Mouse (Mus musculus) CH12.LX (cell line): ENCODE measurements around the gene Foxo1. TPM values are rescaled to one million over a fixed set of nuclear protein-coding genes. Genes with fewer than 3 reads are reported as not detected.

Experiments
- DNase-seq: peaks from one replicate; pipeline ENCODE4 v3.0.0-alpha.2; 2013; ENCODE audit errors: extremely low read depth
- H3K27ac ChIP-seq: 2 replicates; pipeline ENCODE4 v1.5.1; 2012; ENCODE audit warnings: low read depth, mild to moderate bottlenecking, control low read depth, moderate library complexity; ENCODE audit not compliant: insufficient read depth
- H3K27me3 ChIP-seq: replicated peaks from 2 replicates; pipeline ENCODE3; 2012; ENCODE audit warnings: inconsistent platforms
- H3K36me3 ChIP-seq, 2 experiments: replicated peaks in 1 of 2; 2 replicates each; pipeline versions ENCODE3 to v1.6.1; 2012; ENCODE audit warnings: inconsistent platforms in 1 of 2, low read length in 1 of 2, mild to moderate bottlenecking in 1 of 2, mixed read lengths in 1 of 2, moderate library complexity in 1 of 2; ENCODE audit not compliant: control insufficient read depth in 1 of 2, insufficient read depth in 1 of 2
- H3K4me1 ChIP-seq, 2 experiments: 2 replicates each; pipeline ENCODE4 v1.6.1; 2012; ENCODE audit warnings: inconsistent platforms in 1 of 2, moderate library complexity in 1 of 2; ENCODE audit not compliant: insufficient read depth in 2 of 2, control insufficient read depth in 1 of 2
- H3K4me2 ChIP-seq: 2 replicates; pipeline ENCODE4 v1.6.1; 2012; ENCODE audit warnings: low read depth, mild to moderate bottlenecking, control low read depth; ENCODE audit not compliant: poor library complexity, insufficient read depth, severe bottlenecking
- H3K4me3 ChIP-seq, 3 experiments: fragments of 150-350 bp in 1 of 3; sonication (generic) in 1 of 3; replicated peaks in 1 of 3; 2 replicates each; pipeline versions ENCODE3 to v1.5.1; 2011 to 2012; ENCODE audit warnings: low read depth in 2 of 3, low read length in 2 of 3, mild to moderate bottlenecking in 2 of 3, moderate library complexity in 2 of 3, control low read depth in 1 of 3, improper control_type of control experiment in 1 of 3, inconsistent platforms in 1 of 3, mixed read lengths in 1 of 3; ENCODE audit not compliant: poor library complexity in 1 of 3
- H3K79me2 ChIP-seq: replicated peaks from 2 replicates; pipeline ENCODE4 v1.6.1; 2012; ENCODE audit warnings: mild to moderate bottlenecking, moderate library complexity; ENCODE audit not compliant: control insufficient read depth, poor library complexity, insufficient read depth, severe bottlenecking; ENCODE audit errors: extremely low read depth
- H3K9ac ChIP-seq: 2 replicates; pipeline ENCODE4 v1.6.1; 2012; ENCODE audit warnings: low read depth, mild to moderate bottlenecking, control low read depth, moderate library complexity; ENCODE audit not compliant: insufficient read depth
- H3K9me3 ChIP-seq: replicated peaks from 2 replicates; pipeline ENCODE3; 2012; ENCODE audit warnings: low read length, inconsistent platforms, mixed read lengths
- CHD1 ChIP-seq: IDR thresholded peaks from 2 replicates; pipeline ENCODE4 v1.6.1; 2012; ENCODE audit warnings: low read depth, low read length, improper control_type of control experiment, inconsistent platforms
- E2F4 ChIP-seq: IDR thresholded peaks from 2 replicates; pipeline ENCODE4 v1.6.1; 2011; ENCODE audit warnings: low read depth, low read length, improper control_type of control experiment; ENCODE audit not compliant: insufficient replicate concordance
- ELF1 ChIP-seq: IDR thresholded peaks from 2 replicates; pipeline ENCODE4 v1.6.1; 2014; ENCODE audit warnings: low read depth, mild to moderate bottlenecking, inconsistent platforms, low read length, improper control_type of control experiment
- EP300 ChIP-seq: IDR thresholded peaks from 2 replicates; pipeline ENCODE4 v1.6.1; 2011; ENCODE audit warnings: low read length, improper control_type of control experiment
- IRF4 ChIP-seq: IDR thresholded peaks from 2 replicates; pipeline ENCODE4 v1.6.1; 2014; ENCODE audit warnings: low read depth, mild to moderate bottlenecking, inconsistent platforms, low read length, improper control_type of control experiment
- JUN ChIP-seq: IDR thresholded peaks from 2 replicates; pipeline ENCODE4 v1.6.1; 2011; ENCODE audit warnings: low read depth, mild to moderate bottlenecking, low read length, improper control_type of control experiment, moderate library complexity; ENCODE audit not compliant: insufficient read depth
- KAT2A ChIP-seq: IDR thresholded peaks from 2 replicates; pipeline ENCODE4 v1.6.1; 2012; ENCODE audit warnings: low read length, improper control_type of control experiment, inconsistent platforms; ENCODE audit not compliant: insufficient replicate concordance
- MYC ChIP-seq: IDR thresholded peaks from 2 replicates; pipeline ENCODE4 v1.6.1; 2011; ENCODE audit warnings: low read depth, mild to moderate bottlenecking, improper control_type of control experiment, low read length
- NELFE ChIP-seq: IDR thresholded peaks from 2 replicates; pipeline ENCODE4 v1.6.1; 2011; ENCODE audit warnings: low read depth, low read length, improper control_type of control experiment
- NRF1 ChIP-seq: IDR thresholded peaks from 2 replicates; pipeline ENCODE4 v1.6.1; 2014; ENCODE audit warnings: low read depth, mild to moderate bottlenecking, inconsistent platforms, low read length, improper control_type of control experiment, moderate library complexity
- PAX5 ChIP-seq: IDR thresholded peaks from 2 replicates; pipeline ENCODE4 v1.6.1; 2012; ENCODE audit warnings: low read length, inconsistent platforms, mixed read lengths
- RAD21 ChIP-seq: IDR thresholded peaks from 2 replicates; pipeline ENCODE4 v1.6.1; 2011; ENCODE audit warnings: low read depth, mild to moderate bottlenecking, low read length, improper control_type of control experiment, moderate library complexity
- SIN3A ChIP-seq: IDR thresholded peaks from 2 replicates; pipeline ENCODE4 v1.6.1; 2012; ENCODE audit warnings: low read length, improper control_type of control experiment, inconsistent platforms
- SMC3 ChIP-seq: IDR thresholded peaks from 2 replicates; pipeline ENCODE4 v1.6.1; 2011; ENCODE audit warnings: low read depth, low read length, improper control_type of control experiment
- TCF12 ChIP-seq: IDR thresholded peaks from 2 replicates; pipeline ENCODE4 v1.6.1; 2014; ENCODE audit warnings: low read depth, mild to moderate bottlenecking, inconsistent platforms, low read length, improper control_type of control experiment
- UBTF ChIP-seq: IDR thresholded peaks from 2 replicates; pipeline ENCODE4 v1.6.1; 2012; ENCODE audit warnings: low read depth, mild to moderate bottlenecking, inconsistent platforms, low read length, improper control_type of control experiment, moderate library complexity
- USF2 ChIP-seq: conservative IDR thresholded peaks from 2 replicates; pipeline ENCODE4 v1.6.1; 2011; ENCODE audit warnings: low read depth, low read length, improper control_type of control experiment
- ZC3H11A ChIP-seq: IDR thresholded peaks from 2 replicates; pipeline ENCODE4 v1.6.1; 2012; ENCODE audit warnings: low read depth, mild to moderate bottlenecking, inconsistent platforms, low read length, improper control_type of control experiment
- ZMIZ1 ChIP-seq: IDR thresholded peaks from 2 replicates; pipeline ENCODE4 v1.6.1; 2012; ENCODE audit warnings: low read depth, mild to moderate bottlenecking, inconsistent platforms, low read length, improper control_type of control experiment
- dilution Hi-C: fragments of 300-500 bp; cut with MboI; formaldehyde crosslinking; loops from 2 replicates; pipeline ENCODE4 v1.14.3; 2020; ENCODE audit warnings: low sequenced_read_pairs; ENCODE audit not compliant: extremely low pct_unique_long_range_greater_than_20kb, extremely low pct_ligation_motif_present
- in situ Hi-C: fragments of 300-500 bp; cut with MboI; formaldehyde crosslinking; loops from 3 replicates; pipeline ENCODE4 v1.14.3; 2019; ENCODE audit warnings: low sequenced_read_pairs, low pct_ligation_motif_present, low pct_unique_long_range_greater_than_20kb, mixed read lengths
- polyA plus RNA-seq: library from polyadenylated mRNA; unstranded; fragments of >175 nt; gene quantifications from 2 replicates; pipeline ENCODE4 v1.2.1, GENCODE M21; 2012; ENCODE audit warnings: low read depth; ENCODE audit not compliant: insufficient read length
- total RNA-seq, 2 experiments: library from RNA; depleted of rRNA; stranded (reverse); fragments of 300-350 nt in 1 of 2; fragments of >200 nt in 1 of 2; gene quantifications; 2 replicates each; pipeline ENCODE4 v1.2.3; 2012 to 2014

The Foxo1 gene
- total and polyA plus RNA-seq, 3 experiments, result 0.79 to 6.9 (median 1.2) TPM

DNA sequence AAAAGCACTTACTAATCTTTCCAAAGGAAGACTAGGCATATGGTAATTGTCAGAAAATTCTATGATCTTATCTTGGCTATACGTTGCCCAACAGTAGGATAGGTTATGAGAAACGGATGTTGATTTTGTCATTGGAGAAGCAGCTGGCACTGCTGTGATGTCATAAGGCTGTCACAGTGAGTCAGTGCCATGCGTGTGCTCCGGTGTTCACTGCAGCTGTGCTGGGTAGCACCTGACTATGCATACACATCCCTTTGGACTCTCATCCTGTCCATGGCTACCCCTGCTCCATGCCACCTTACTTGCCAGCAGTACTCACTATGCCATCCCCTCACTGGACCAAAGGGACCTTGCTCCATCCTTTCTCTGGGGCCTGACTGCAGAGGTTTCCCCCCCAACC is 30.5 kb downstream of the Foxo1 start (continued):
- peak; percentile 50; the same call in 1 of the 2 replicates for TF ChIP-seq SIN3A
- 0 out of 2 replicates have a peak, but pooled peaks have one; percentile 18 for TF ChIP-seq EP300
- TF ChIP-seq KAT2A, result no peak
- no peak for TF ChIP-seq ZMIZ1
- TF ChIP-seq UBTF, result no peak
- TF ChIP-seq SMC3, result no peak
- peak; percentile 29; the same call in 1 of the 2 replicates for TF ChIP-seq TCF12
- no peak for TF ChIP-seq PAX5
- 0 out of 2 replicates have a peak, but pooled peaks have one; percentile 16 for TF ChIP-seq IRF4
- TF ChIP-seq, all 38 proteins: peak for 8

- no peak overlapping the region for H3K9ac ChIP-seq
- peak overlapping the region; percentile 79 for H3K4me2 ChIP-seq
- dilution Hi-C loops (no loop called here), in situ Hi-C loops (no loop called here)
- DNase-seq, result peak; percentile 44
- peaks cover 0 to 23% of the 10 kb centered on the region in 2 experiments for H3K36me3 ChIP-seq
- H3K9me3 ChIP-seq, result no peaks in the 10 kb centered on the region
- H3K4me3 ChIP-seq, result no peak overlapping the region
- H3K4me1 ChIP-seq, result peaks cover 28 to 77% of the 10 kb centered on the region in 2 experiments
- no peak overlapping the region for H3K27ac ChIP-seq
- no peak for TF ChIP-seq NRF1
- TF ChIP-seq JUN, result no peak
- no peak for TF ChIP-seq E2F4
- no peak for TF ChIP-seq ZMIZ1
- no peak for TF ChIP-seq NELFE
- no peak for TF ChIP-seq MYC
- no peak for TF ChIP-seq ZC3H11A
- no peak for TF ChIP-seq ELF1
- no peak for TF ChIP-seq CHD1
- TF ChIP-seq SMC3, result no peak
- no peak for TF ChIP-seq RAD21
- H3K79me2 ChIP-seq, result peaks cover 6% of the 10 kb centered on the region; the same call in 1 of the 2 replicates
- no peaks in the 10 kb centered on the region for H3K27me3 ChIP-seq
Measured at GRCm38 (mm10) chr3:52299376-52299775, 31.2 kb downstream of the Foxo1 start.

DNA sequence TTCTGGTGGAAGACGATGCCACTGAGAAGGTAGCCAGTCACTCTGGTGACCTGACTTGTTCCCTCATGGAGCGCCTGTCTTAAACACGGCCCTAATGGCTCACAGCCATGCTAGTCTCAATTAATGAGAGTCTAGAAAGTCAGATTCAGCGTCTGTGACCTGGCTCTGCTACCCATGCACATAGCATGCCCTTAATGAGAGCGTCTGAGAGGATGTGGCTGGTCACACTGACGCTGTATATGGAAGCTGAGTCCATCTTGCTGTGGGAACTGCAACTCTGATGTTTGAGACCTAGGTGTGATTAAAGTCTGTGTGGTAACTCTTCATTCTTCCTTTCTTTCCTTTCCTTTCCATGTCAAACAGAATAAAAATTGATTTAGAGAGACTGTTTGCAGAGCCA is 32.4 kb downstream of the Foxo1 start:
- no peaks in the 10 kb centered on the region for H3K9me3 ChIP-seq
- no peak overlapping the region for H3K9ac ChIP-seq
- H3K27me3 ChIP-seq, result no peaks in the 10 kb centered on the region
- TF ChIP-seq JUN (no peak), USF2 (no peak), RAD21 (no peak)
- DNase-seq, result no peak
- peaks cover 28 to 67% of the 10 kb centered on the region in 2 experiments for H3K4me1 ChIP-seq
- no peak overlapping the region for H3K27ac ChIP-seq
- peaks cover 0 to 27% of the 10 kb centered on the region in 2 experiments for H3K36me3 ChIP-seq
- H3K4me3 ChIP-seq, result no peak overlapping the region
- dilution Hi-C loops (no loop called here), in situ Hi-C loops (no loop called here)
- peaks cover 6% of the 10 kb centered on the region; the same call in 1 of the 2 replicates for H3K79me2 ChIP-seq
- H3K4me2 ChIP-seq, result no peak overlapping the region
